Mouse (Mus musculus) neural tube, embryonic 15.5 days (tissue): Measurements from ENCODE around the gene Tmem268. TPM values are rescaled to one million over a fixed set of nuclear protein-coding genes. Genes with fewer than 3 reads are reported as not detected.

Experiments
- ATAC-seq: fragments of 200-750 bp; cut with Nextera tagmentation; 2 replicates; pipeline ENCODE4 v1.8.0; 2017; ENCODE audit warnings: mild to moderate bottlenecking, moderate TSS enrichment, moderate library complexity; ENCODE audit not compliant: low FRiP score
- H3K27ac ChIP-seq: fragments of 300-500 bp; sonication (generic); replicated peaks from 2 replicates; pipeline ENCODE4 v1.5.1; 2015; ENCODE audit warnings: mild to moderate bottlenecking, inconsistent platforms
- H3K27me3 ChIP-seq: fragments of 300-500 bp; sonication (generic); replicated peaks from 2 replicates; pipeline ENCODE4 v1.6.1; 2015; ENCODE audit warnings: inconsistent platforms
- H3K36me3 ChIP-seq: fragments of 300-500 bp; sonication (generic); 2 replicates; pipeline ENCODE4 v1.6.1; 2015; ENCODE audit warnings: inconsistent platforms
- H3K4me1 ChIP-seq: fragments of 300-500 bp; sonication (generic); 2 replicates; pipeline ENCODE4 v1.6.1; 2015; ENCODE audit warnings: inconsistent platforms
- H3K4me2 ChIP-seq: fragments of 300-500 bp; sonication (generic); 2 replicates; pipeline ENCODE4 v1.6.1; 2015; ENCODE audit warnings: inconsistent platforms, mild to moderate bottlenecking, moderate library complexity
- H3K4me3 ChIP-seq: fragments of 300-500 bp; sonication (generic); replicated peaks from 2 replicates; pipeline ENCODE4 v1.5.1; 2015; ENCODE audit warnings: mild to moderate bottlenecking, inconsistent platforms
- H3K9ac ChIP-seq: fragments of 300-500 bp; sonication (generic); replicated peaks from 2 replicates; pipeline ENCODE4 v1.6.1; 2015; ENCODE audit warnings: mild to moderate bottlenecking, inconsistent platforms
- H3K9me3 ChIP-seq: fragments of 300-500 bp; sonication (generic); replicated peaks from 2 replicates; pipeline ENCODE4 v1.6.1; 2016; ENCODE audit warnings: inconsistent platforms
- WGBS: fragments of 180-500 bp; shearing (Covaris S2); methylation state at CpG from one replicate; pipeline ENCODE4 v1.1.7; 2015; ENCODE audit warnings: mixed read lengths; 5-methylcytosine and 5-hydroxymethylcytosine counted together
- polyA plus RNA-seq: library from polyadenylated mRNA; unstranded; fragments of >200 nt; fragmentation: Nextera tagmentation; extraction: Ambion mirVana; gene quantifications from 2 replicates; pipeline ENCODE4 v1.2.1, GENCODE M21; 2015

Gene Tmem268
- polyA plus RNA-seq, 1 experiment from 2014 or later, result 4.9 TPM

DNA sequence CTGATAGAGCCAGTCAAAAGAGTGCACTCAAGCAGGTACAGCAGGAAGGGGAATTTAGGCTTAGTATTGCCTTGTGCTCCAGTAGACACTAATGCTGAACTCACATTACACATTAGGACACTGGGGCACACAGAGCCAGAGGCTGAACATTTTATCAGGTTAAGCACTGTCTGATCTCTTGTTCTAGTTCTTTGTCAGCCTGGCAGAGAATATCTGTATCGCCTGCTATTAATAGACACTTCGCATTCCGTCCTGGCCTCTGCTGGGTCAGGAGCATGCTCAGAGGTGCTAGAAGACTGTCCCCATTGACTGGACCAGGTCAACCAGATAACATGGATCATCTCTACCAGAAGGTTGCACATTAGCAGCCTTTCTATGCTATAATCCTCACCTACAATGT lies 47.0 kb downstream of the Tmem268 start:
- Histone ChIP-seq H3K9ac (no peak overlapping the region), H3K4me2 (no peak overlapping the region), H3K9me3 (no peaks in the 10 kb centered on the region), H3K27ac (no peak overlapping the region), H3K4me1 (no peaks in the 10 kb centered on the region), H3K4me3 (no peak overlapping the region), H3K27me3 (no peaks in the 10 kb centered on the region), H3K36me3 (no peaks in the 10 kb centered on the region)
- no peak for ATAC-seq
- 94% methylated on average over 3 of the region's 3 CpGs for WGBS

DNA sequence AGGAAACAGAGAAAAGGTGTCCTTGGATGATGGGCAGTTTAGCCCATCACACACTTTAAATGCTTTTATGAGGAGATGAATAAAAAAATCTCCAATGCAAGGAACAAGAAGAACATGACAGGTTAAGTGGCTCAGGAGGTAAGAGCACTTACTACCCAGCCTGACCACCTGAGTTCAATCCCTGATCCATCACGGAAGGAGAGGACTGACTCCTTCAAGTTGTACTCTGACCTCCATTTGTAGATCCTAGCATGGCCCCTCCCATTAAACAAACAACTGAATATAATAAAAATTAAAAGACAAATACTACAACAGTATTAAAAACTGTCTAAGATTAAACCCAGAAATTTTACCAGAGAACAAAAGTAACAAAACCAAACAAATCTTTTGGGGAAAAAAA lies 47.4 kb downstream of the Tmem268 start:
- no peak overlapping the region for H3K9ac ChIP-seq
- no peak overlapping the region for H3K4me3 ChIP-seq
- no peaks in the 10 kb centered on the region for H3K36me3 ChIP-seq
- no peaks in the 10 kb centered on the region for H3K4me1 ChIP-seq
- WGBS, result 82% methylated on average over 1 of the region's 1 CpGs
- H3K27me3 ChIP-seq, result no peaks in the 10 kb centered on the region
- no peak overlapping the region for H3K4me2 ChIP-seq
- H3K9me3 ChIP-seq, result no peaks in the 10 kb centered on the region
- H3K27ac ChIP-seq, result no peak overlapping the region
- ATAC-seq, result no peak

DNA sequence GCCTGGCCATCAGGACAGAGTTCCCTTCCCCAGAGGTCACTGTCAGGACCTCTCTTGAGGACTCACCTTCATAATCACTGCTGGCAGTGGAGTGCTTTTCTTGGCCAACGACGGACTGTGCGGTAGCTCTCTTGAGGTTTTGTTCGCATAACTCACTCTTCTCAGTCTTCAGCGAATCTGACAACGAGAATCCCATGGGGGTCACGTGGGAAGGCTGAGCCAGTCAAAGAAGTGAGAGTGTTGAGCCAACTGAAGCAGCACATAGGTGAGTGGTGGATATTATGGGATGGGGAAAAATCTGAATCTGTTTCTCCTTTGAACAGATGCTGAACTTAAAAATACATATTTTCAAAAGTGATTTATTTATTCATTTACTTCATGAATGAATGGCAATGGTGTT lies 49.8 kb downstream of the Tmem268 start:
- Histone ChIP-seq H3K4me3 (no peak overlapping the region), H3K27ac (no peak overlapping the region), H3K9ac (no peak overlapping the region), H3K9me3 (no peaks in the 10 kb centered on the region), H3K4me1 (no peaks in the 10 kb centered on the region), H3K36me3 (no peaks in the 10 kb centered on the region), H3K27me3 (no peaks in the 10 kb centered on the region), H3K4me2 (no peak overlapping the region)
- no peak for ATAC-seq
- 81% methylated on average over 7 of the region's 7 CpGs for WGBS

DNA sequence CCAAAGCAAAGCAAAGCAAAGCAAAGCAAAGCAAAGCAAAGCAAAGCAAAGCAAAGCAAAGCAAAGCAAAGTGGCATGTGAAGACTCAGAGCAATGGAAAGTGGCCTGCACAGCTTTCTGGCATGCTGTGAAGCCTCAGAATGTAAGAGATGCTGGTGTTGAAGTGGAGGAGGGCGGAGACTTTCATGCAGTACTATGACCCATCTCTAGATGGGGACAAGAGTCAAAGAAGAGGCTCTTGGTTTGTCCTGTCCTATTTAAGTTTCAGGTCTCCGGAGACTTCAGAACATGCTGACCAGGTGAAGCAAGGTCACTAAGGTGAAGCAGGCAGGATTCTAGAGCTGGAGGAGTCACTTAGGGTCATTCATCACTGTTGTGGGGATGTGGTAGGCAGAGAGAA lies 63.3 kb downstream of the Tmem268 start:
- no peak overlapping the region for H3K4me2 ChIP-seq

DNA sequence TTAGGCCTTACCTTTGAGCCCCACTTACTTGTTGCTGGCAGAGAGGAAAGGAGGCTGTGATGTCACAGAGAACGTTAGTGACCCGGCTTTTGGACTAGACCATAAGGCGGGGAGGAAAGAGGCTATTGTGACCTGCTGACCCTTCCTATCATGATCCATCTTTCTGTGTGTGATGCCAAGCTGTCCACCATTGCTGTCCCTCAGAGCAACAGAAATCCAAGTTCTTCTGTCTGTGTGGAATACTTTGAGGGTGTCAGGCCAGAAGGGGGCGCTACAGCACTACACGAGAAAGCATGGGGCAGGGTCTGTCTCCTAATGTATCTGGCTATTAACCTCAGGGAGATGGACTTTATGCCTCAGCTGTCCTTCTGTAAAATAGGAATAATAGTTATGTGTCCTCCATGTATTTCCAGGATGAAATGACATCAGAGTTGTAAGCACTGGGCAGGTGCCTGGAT lies 63.8 kb downstream of the Tmem268 start, which contains the start of gene Tex48:
TSS of gene Tex48 (minus strand) at position 51 of the 458 bp plus-strand sequence.
- H3K27me3 ChIP-seq, result no peaks in the 10 kb centered on the region
- no peak within 1 kb of the TSS for H3K4me3 ChIP-seq
- no peak within 1 kb of the TSS for H3K4me2 ChIP-seq
- no peaks in the 10 kb centered on the region for H3K9me3 ChIP-seq
- H3K4me1 ChIP-seq, result no peaks in the 10 kb centered on the region
- H3K36me3 ChIP-seq, result no peaks in the 10 kb centered on the region
- H3K9ac ChIP-seq, result no peak within 1 kb of the TSS
- H3K27ac ChIP-seq, result no peak within 1 kb of the TSS
- ATAC-seq, result no peak
- WGBS, result 55% methylated on average over 5 of the region's 5 CpGs

More for the DNA sequence above, 63.3 kb downstream of the Tmem268 start:
- no peak for ATAC-seq
- Histone ChIP-seq H3K9me3 (no peaks in the 10 kb centered on the region), H3K4me3 (no peak overlapping the region), H3K27ac (no peak overlapping the region), H3K4me1 (no peaks in the 10 kb centered on the region), H3K9ac (no peak overlapping the region), H3K36me3 (no peaks in the 10 kb centered on the region), H3K27me3 (no peaks in the 10 kb centered on the region)
- WGBS, result 96% methylated on average over 2 of the region's 2 CpGs

DNA sequence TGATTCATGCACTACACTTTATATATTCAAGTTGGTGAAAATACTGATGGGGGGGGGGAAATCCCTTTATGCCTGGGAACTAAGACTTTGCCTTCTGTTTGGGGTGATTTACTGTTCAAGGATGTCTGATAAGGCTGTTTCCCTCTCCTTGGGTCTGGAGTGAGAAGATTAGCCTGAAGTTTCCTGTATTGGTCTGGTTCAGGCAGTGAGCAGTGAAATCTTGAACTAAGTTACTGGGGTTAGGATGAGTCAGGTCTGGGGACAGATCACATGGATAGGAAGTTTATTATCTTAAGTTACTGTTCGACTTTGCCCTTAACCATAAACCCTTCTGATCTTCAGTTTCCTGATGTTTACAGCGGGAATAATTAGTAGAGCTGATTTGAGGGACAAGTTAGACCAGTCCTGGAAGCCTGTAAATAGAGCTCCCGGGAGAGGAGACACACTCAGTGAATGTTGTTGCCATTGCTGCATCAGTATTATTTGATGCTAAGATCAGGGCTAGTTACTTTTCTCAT lies 67.0 kb downstream of the Tmem268 start:
- WGBS, result 79% methylated on average over 3 of the region's 3 CpGs
- H3K36me3 ChIP-seq, result no peaks in the 10 kb centered on the region

DNA sequence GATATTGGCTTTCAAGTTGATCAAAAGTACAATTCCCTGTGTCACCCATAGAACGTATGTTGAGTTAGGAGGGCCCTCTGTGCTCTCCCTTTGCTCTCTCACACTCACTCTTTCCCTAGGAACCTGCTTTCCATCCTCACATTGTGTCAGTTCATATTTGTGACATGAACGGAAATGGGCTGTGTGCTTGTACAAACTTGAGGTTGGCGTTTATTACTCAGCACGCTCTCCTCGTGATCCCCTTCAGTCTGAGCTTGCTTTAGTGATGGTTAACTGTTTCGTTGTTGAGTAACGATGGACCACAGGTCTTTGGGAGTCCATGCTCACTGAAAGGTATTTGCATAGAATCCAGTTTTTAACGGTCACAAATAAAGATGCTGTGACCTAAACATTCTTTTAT lies 68.5 kb downstream of the Tmem268 start:
- no peak overlapping the region for H3K4me2 ChIP-seq
- WGBS, result 87% methylated on average over 8 of the region's 8 CpGs

More for the DNA sequence above, 67.0 kb downstream of the Tmem268 start:
- Histone ChIP-seq H3K27ac (no peak overlapping the region), H3K4me1 (no peaks in the 10 kb centered on the region), H3K4me2 (no peak overlapping the region), H3K4me3 (no peak overlapping the region), H3K9me3 (no peaks in the 10 kb centered on the region), H3K9ac (no peak overlapping the region), H3K27me3 (no peaks in the 10 kb centered on the region)
- ATAC-seq, result no peak

DNA sequence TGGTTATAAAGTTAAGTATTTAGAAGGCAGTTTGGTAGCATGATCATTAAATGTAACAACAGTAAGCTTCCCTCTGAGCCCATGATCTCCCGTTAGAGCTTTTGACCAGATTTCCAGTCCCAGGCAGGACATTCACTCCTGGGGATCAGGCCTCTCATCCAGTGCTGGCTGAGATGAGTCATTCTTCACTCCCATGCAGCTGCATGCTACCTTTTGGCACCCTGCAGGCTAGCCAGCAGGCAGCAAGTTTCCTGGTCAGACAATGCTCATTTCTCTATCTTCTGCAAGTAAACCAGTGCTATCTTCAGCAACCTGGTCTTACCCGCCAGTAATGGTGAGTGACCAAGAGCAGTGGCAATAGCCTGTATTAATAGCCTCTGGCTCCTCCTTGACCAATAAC lies 74.6 kb downstream of the Tmem268 start:
- Histone ChIP-seq H3K4me3 (no peak overlapping the region), H3K27me3 (no peaks in the 10 kb centered on the region), H3K9me3 (no peaks in the 10 kb centered on the region), H3K9ac (no peak overlapping the region), H3K4me2 (no peak overlapping the region), H3K36me3 (no peaks in the 10 kb centered on the region), H3K4me1 (no peaks in the 10 kb centered on the region), H3K27ac (no peak overlapping the region)
- WGBS, result 91% methylated on average over 2 of the region's 2 CpGs
- no peak for ATAC-seq

More for the DNA sequence above, 68.5 kb downstream of the Tmem268 start:
- ATAC-seq, result no peak
- H3K9me3 ChIP-seq, result no peaks in the 10 kb centered on the region
- H3K36me3 ChIP-seq, result no peaks in the 10 kb centered on the region
- H3K9ac ChIP-seq, result no peak overlapping the region
- no peak overlapping the region for H3K4me3 ChIP-seq
- no peak overlapping the region for H3K27ac ChIP-seq
- no peaks in the 10 kb centered on the region for H3K4me1 ChIP-seq
- H3K27me3 ChIP-seq, result no peaks in the 10 kb centered on the region

Other genes starting within 250 kb of the Tmem268 start
- gene Orm1, start 214.2 kb upstream of the Tmem268 start, polyA plus RNA-seq, result not detected in 2 replicates
- gene Orm3, start 202.6 kb upstream of the Tmem268 start, polyA plus RNA-seq, result not detected in 2 replicates
- not detected in 2 replicates for gene Orm2, start 196.3 kb upstream of the Tmem268 start, polyA plus RNA-seq
- gene Akna, start 155.4 kb upstream of the Tmem268 start, polyA plus RNA-seq, result 3.1 and 7.3 TPM in 2 replicates
- 5.5 and 5.6 TPM in 2 replicates for gene Whrn, start 62.8 kb upstream of the Tmem268 start, polyA plus RNA-seq
- 402 and 431 TPM in 2 replicates for gene Atp6v1g1, start 14.0 kb upstream of the Tmem268 start, polyA plus RNA-seq
- not detected in 2 replicates for gene Gm11213, start 46.5 kb downstream of the Tmem268 start, polyA plus RNA-seq
- not detected in 2 replicates for gene Tex48, start 63.6 kb downstream of the Tmem268 start, polyA plus RNA-seq
- gene Gm11214, start 104.6 kb downstream of the Tmem268 start, polyA plus RNA-seq, result not detected in 2 replicates
- not detected in 2 replicates for gene Tnfsf15, start 186.3 kb downstream of the Tmem268 start, polyA plus RNA-seq